Mouse (Mus musculus): Measurements from ENCODE around the gene Mroh2a. TPM values are rescaled to one million over a fixed set of nuclear protein-coding genes. Genes with fewer than 3 reads are reported as not detected.

The Mroh2a gene
- total and polyA plus RNA-seq, 2 experiments = 0.82 to 1.0 TPM

- Histone ChIP-seq H3K4me1 (ENCODE audit: control insufficient read depth, insufficient read depth, low read length) (peaks cover 30% of the 10 kb centered on the region), H3K4me3 (ENCODE audit: insufficient read depth, low read depth, low read length) (no peak overlapping the region), H3K36me3 (ENCODE audit: control insufficient read depth, insufficient read depth, low read length) (no peaks in the 10 kb centered on the region), H3K27ac (replicated peaks; ENCODE audit: insufficient read depth, low read depth, low read length) (no peak overlapping the region), H3K9ac (ENCODE audit: low read depth, low read length) (no peak overlapping the region), H3K79me2 (ENCODE audit: control insufficient read depth, insufficient read depth, low read length) (no peaks in the 10 kb centered on the region), H3K27me3 (ENCODE audit: control insufficient read depth, insufficient read depth, low read length) (no peaks in the 10 kb centered on the region)
- DNase-seq (ENCODE audit: extremely low read depth, low read depth, low spot score) = no peak
- 82% methylated on average over 13 of the region's 13 CpGs for WGBS
- TF ChIP-seq CTCF (IDR thresholded peaks at IDR 0.05; ENCODE audit: low read depth, low read length) = no peak
- no peak for TF ChIP-seq POLR2A (IDR thresholded peaks at IDR 0.05; ENCODE audit: extremely low read depth, insufficient read depth, low read length)
These were observed 29.4 kb downstream of the Mroh2a start for GRCm38 (mm10) chr1:88255989-88256754.

GRCm38 (mm10) chr1:88256886-88257663, 30.3 kb downstream of the Mroh2a start:
- Histone ChIP-seq H3K4me3 (ENCODE audit: insufficient read depth, low read depth, low read length) (no peak overlapping the region), H3K27ac (replicated peaks; ENCODE audit: insufficient read depth, low read depth, low read length) (no peak overlapping the region), H3K27me3 (ENCODE audit: control insufficient read depth, insufficient read depth, low read length) (no peaks in the 10 kb centered on the region), H3K36me3 (ENCODE audit: control insufficient read depth, insufficient read depth, low read length) (no peaks in the 10 kb centered on the region), H3K9ac (ENCODE audit: low read depth, low read length) (no peak overlapping the region), H3K4me1 (ENCODE audit: control insufficient read depth, insufficient read depth, low read length) (peaks cover 30% of the 10 kb centered on the region), H3K79me2 (ENCODE audit: control insufficient read depth, insufficient read depth, low read length) (no peaks in the 10 kb centered on the region)
- peak; percentile 88 for DNase-seq (ENCODE audit: extremely low read depth, low read depth, low spot score)
- no peak for TF ChIP-seq CTCF (IDR thresholded peaks at IDR 0.05; ENCODE audit: low read depth, low read length)
- TF ChIP-seq POLR2A (IDR thresholded peaks at IDR 0.05; ENCODE audit: extremely low read depth, insufficient read depth, low read length) = no peak
- 67% methylated on average over 10 of the region's 10 CpGs for WGBS

GRCm38 (mm10) chr1:88257681-88258080, 30.9 kb downstream of the Mroh2a start:
- Histone ChIP-seq H3K36me3 (ENCODE audit: control insufficient read depth, insufficient read depth, low read length) (peaks cover 2% of the 10 kb centered on the region; the same call in 1 of the 2 replicates), H3K9ac (ENCODE audit: low read depth, low read length) (no peak overlapping the region), H3K4me1 (ENCODE audit: control insufficient read depth, insufficient read depth, low read length) (peaks cover 29% of the 10 kb centered on the region), H3K79me2 (ENCODE audit: control insufficient read depth, insufficient read depth, low read length) (no peaks in the 10 kb centered on the region), H3K27ac (replicated peaks; ENCODE audit: insufficient read depth, low read depth, low read length) (no peak overlapping the region), H3K4me3 (ENCODE audit: insufficient read depth, low read depth, low read length) (no peak overlapping the region), H3K27me3 (ENCODE audit: control insufficient read depth, insufficient read depth, low read length) (no peaks in the 10 kb centered on the region)
- WGBS = 89% methylated on average over 6 of the region's 6 CpGs
- no peak for DNase-seq (ENCODE audit: extremely low read depth, low read depth, low spot score)
- TF ChIP-seq CTCF (IDR thresholded peaks at IDR 0.05; ENCODE audit: low read depth, low read length) (no peak), POLR2A (IDR thresholded peaks at IDR 0.05; ENCODE audit: extremely low read depth, insufficient read depth, low read length) (no peak)

GRCm38 (mm10) chr1:88258361-88258760, 31.6 kb downstream of the Mroh2a start:
- WGBS = 77% methylated on average over 6 of the region's 6 CpGs

GRCm38 (mm10) chr1:88258881-88259642, 32.3 kb downstream of the Mroh2a start:
- Histone ChIP-seq H3K79me2 (ENCODE audit: control insufficient read depth, insufficient read depth, low read length) (no peaks in the 10 kb centered on the region), H3K4me3 (ENCODE audit: insufficient read depth, low read depth, low read length) (no peak overlapping the region), H3K27ac (replicated peaks; ENCODE audit: insufficient read depth, low read depth, low read length) (peak overlapping the region; percentile 18), H3K4me1 (ENCODE audit: control insufficient read depth, insufficient read depth, low read length) (peaks cover 19% of the 10 kb centered on the region), H3K9ac (ENCODE audit: low read depth, low read length) (no peak overlapping the region), H3K36me3 (ENCODE audit: control insufficient read depth, insufficient read depth, low read length) (peaks cover 11% of the 10 kb centered on the region; the same call in 1 of the 2 replicates), H3K27me3 (ENCODE audit: control insufficient read depth, insufficient read depth, low read length) (no peaks in the 10 kb centered on the region)
- DNase-seq (ENCODE audit: extremely low read depth, low read depth, low spot score) = peak; percentile 87
- TF ChIP-seq CTCF (IDR thresholded peaks at IDR 0.05; ENCODE audit: low read depth, low read length) = no peak
- WGBS = 68% methylated on average over 8 of the region's 8 CpGs

More at GRCm38 (mm10) chr1:88258361-88258760, 31.6 kb downstream of the Mroh2a start:
- Histone ChIP-seq H3K79me2 (ENCODE audit: control insufficient read depth, insufficient read depth, low read length) (no peaks in the 10 kb centered on the region), H3K4me3 (ENCODE audit: insufficient read depth, low read depth, low read length) (no peak overlapping the region), H3K27me3 (ENCODE audit: control insufficient read depth, insufficient read depth, low read length) (no peaks in the 10 kb centered on the region), H3K4me1 (ENCODE audit: control insufficient read depth, insufficient read depth, low read length) (peaks cover 22% of the 10 kb centered on the region), H3K36me3 (ENCODE audit: control insufficient read depth, insufficient read depth, low read length) (peaks cover 6% of the 10 kb centered on the region; the same call in 1 of the 2 replicates), H3K27ac (replicated peaks; ENCODE audit: insufficient read depth, low read depth, low read length) (no peak overlapping the region), H3K9ac (ENCODE audit: low read depth, low read length) (no peak overlapping the region)
- TF ChIP-seq CTCF (IDR thresholded peaks at IDR 0.05; ENCODE audit: low read depth, low read length) = no peak
- no peak for TF ChIP-seq POLR2A (IDR thresholded peaks at IDR 0.05; ENCODE audit: extremely low read depth, insufficient read depth, low read length)
- no peak for DNase-seq (ENCODE audit: extremely low read depth, low read depth, low spot score)

Measured in liver, adult 2 months (tissue).